Mouse (Mus musculus) CH12.LX (cell line): Measurements from ENCODE around the gene Sh3rf3. TPM values are rescaled to one million over a fixed set of nuclear protein-coding genes. Genes with fewer than 3 reads are reported as not detected.

Experiments
- DNase-seq: peaks from one replicate; pipeline ENCODE4 v3.0.0-alpha.2; 2013; ENCODE audit errors: extremely low read depth
- H3K27ac ChIP-seq: 2 replicates; pipeline ENCODE4 v1.5.1; 2012; ENCODE audit warnings: low read depth, mild to moderate bottlenecking, control low read depth, moderate library complexity; ENCODE audit not compliant: insufficient read depth
- H3K27me3 ChIP-seq: replicated peaks from 2 replicates; pipeline ENCODE3; 2012; ENCODE audit warnings: inconsistent platforms
- H3K36me3 ChIP-seq, 2 experiments: replicated peaks in 1 of 2; 2 replicates each; pipeline versions ENCODE3 to v1.6.1; 2012; ENCODE audit warnings: inconsistent platforms in 1 of 2, low read length in 1 of 2, mild to moderate bottlenecking in 1 of 2, mixed read lengths in 1 of 2, moderate library complexity in 1 of 2; ENCODE audit not compliant: control insufficient read depth in 1 of 2, insufficient read depth in 1 of 2
- H3K4me1 ChIP-seq, 2 experiments: 2 replicates each; pipeline ENCODE4 v1.6.1; 2012; ENCODE audit warnings: inconsistent platforms in 1 of 2, moderate library complexity in 1 of 2; ENCODE audit not compliant: insufficient read depth in 2 of 2, control insufficient read depth in 1 of 2
- H3K4me2 ChIP-seq: 2 replicates; pipeline ENCODE4 v1.6.1; 2012; ENCODE audit warnings: low read depth, mild to moderate bottlenecking, control low read depth; ENCODE audit not compliant: poor library complexity, insufficient read depth, severe bottlenecking
- H3K4me3 ChIP-seq, 3 experiments: fragments of 150-350 bp in 1 of 3; sonication (generic) in 1 of 3; replicated peaks in 1 of 3; 2 replicates each; pipeline versions ENCODE3 to v1.5.1; 2011 to 2012; ENCODE audit warnings: low read depth in 2 of 3, low read length in 2 of 3, mild to moderate bottlenecking in 2 of 3, moderate library complexity in 2 of 3, control low read depth in 1 of 3, improper control_type of control experiment in 1 of 3, inconsistent platforms in 1 of 3, mixed read lengths in 1 of 3; ENCODE audit not compliant: poor library complexity in 1 of 3
- H3K79me2 ChIP-seq: replicated peaks from 2 replicates; pipeline ENCODE4 v1.6.1; 2012; ENCODE audit warnings: mild to moderate bottlenecking, moderate library complexity; ENCODE audit not compliant: control insufficient read depth, poor library complexity, insufficient read depth, severe bottlenecking; ENCODE audit errors: extremely low read depth
- H3K9ac ChIP-seq: 2 replicates; pipeline ENCODE4 v1.6.1; 2012; ENCODE audit warnings: low read depth, mild to moderate bottlenecking, control low read depth, moderate library complexity; ENCODE audit not compliant: insufficient read depth
- H3K9me3 ChIP-seq: replicated peaks from 2 replicates; pipeline ENCODE3; 2012; ENCODE audit warnings: low read length, inconsistent platforms, mixed read lengths
- CHD1 ChIP-seq: IDR thresholded peaks from 2 replicates; pipeline ENCODE4 v1.6.1; 2012; ENCODE audit warnings: low read depth, low read length, improper control_type of control experiment, inconsistent platforms
- CTCF ChIP-seq, 2 experiments: IDR thresholded peaks in 1 of 2; conservative IDR thresholded peaks in 1 of 2; 2 replicates each; pipeline ENCODE4 v1.5.1; 2011 to 2012; ENCODE audit warnings: low read depth in 2 of 2, low read length in 2 of 2, improper control_type of control experiment in 1 of 2, inconsistent platforms in 1 of 2, mild to moderate bottlenecking in 1 of 2, moderate library complexity in 1 of 2
- E2F4 ChIP-seq: IDR thresholded peaks from 2 replicates; pipeline ENCODE4 v1.6.1; 2011; ENCODE audit warnings: low read depth, low read length, improper control_type of control experiment; ENCODE audit not compliant: insufficient replicate concordance
- ELF1 ChIP-seq: IDR thresholded peaks from 2 replicates; pipeline ENCODE4 v1.6.1; 2014; ENCODE audit warnings: low read depth, mild to moderate bottlenecking, inconsistent platforms, low read length, improper control_type of control experiment
- GABPA ChIP-seq: IDR thresholded peaks from 2 replicates; pipeline ENCODE4 v1.6.1; 2012; ENCODE audit warnings: low read depth, low read length, improper control_type of control experiment, inconsistent platforms; ENCODE audit not compliant: insufficient replicate concordance
- HCFC1 ChIP-seq: IDR thresholded peaks from 2 replicates; pipeline ENCODE4 v1.6.1; 2012; ENCODE audit warnings: low read depth, mild to moderate bottlenecking, inconsistent platforms, low read length, improper control_type of control experiment
- IRF4 ChIP-seq: IDR thresholded peaks from 2 replicates; pipeline ENCODE4 v1.6.1; 2014; ENCODE audit warnings: low read depth, mild to moderate bottlenecking, inconsistent platforms, low read length, improper control_type of control experiment
- KAT2A ChIP-seq: IDR thresholded peaks from 2 replicates; pipeline ENCODE4 v1.6.1; 2012; ENCODE audit warnings: low read length, improper control_type of control experiment, inconsistent platforms; ENCODE audit not compliant: insufficient replicate concordance
- MAFK ChIP-seq: IDR thresholded peaks from 2 replicates; pipeline ENCODE4 v1.6.1; 2011; ENCODE audit warnings: low read length, improper control_type of control experiment; ENCODE audit not compliant: insufficient replicate concordance
- MAX ChIP-seq: IDR thresholded peaks from 2 replicates; pipeline ENCODE4 v1.6.1; 2011; ENCODE audit warnings: low read length, improper control_type of control experiment
- MAZ ChIP-seq: IDR thresholded peaks from 2 replicates; pipeline ENCODE4 v1.6.1; 2012; ENCODE audit warnings: low read depth, mild to moderate bottlenecking, inconsistent platforms, low read length, improper control_type of control experiment, moderate library complexity
- MEF2A ChIP-seq: IDR thresholded peaks from 2 replicates; pipeline ENCODE4 v1.6.1; 2014; ENCODE audit warnings: low read depth, mild to moderate bottlenecking, inconsistent platforms, low read length, improper control_type of control experiment, borderline replicate concordance
- MYC ChIP-seq: IDR thresholded peaks from 2 replicates; pipeline ENCODE4 v1.6.1; 2011; ENCODE audit warnings: low read depth, mild to moderate bottlenecking, improper control_type of control experiment, low read length
- NELFE ChIP-seq: IDR thresholded peaks from 2 replicates; pipeline ENCODE4 v1.6.1; 2011; ENCODE audit warnings: low read depth, low read length, improper control_type of control experiment
- PAX5 ChIP-seq: IDR thresholded peaks from 2 replicates; pipeline ENCODE4 v1.6.1; 2012; ENCODE audit warnings: low read length, inconsistent platforms, mixed read lengths
- POLR2A ChIP-seq: IDR thresholded peaks from 2 replicates; pipeline ENCODE4 v1.6.1; 2011; ENCODE audit warnings: low read depth, mild to moderate bottlenecking, improper control_type of control experiment, low read length
- POLR2AphosphoS2 ChIP-seq: IDR thresholded peaks from 2 replicates; pipeline ENCODE4 v1.6.1; 2011; ENCODE audit warnings: low read depth, low read length, improper control_type of control experiment
- RAD21 ChIP-seq: IDR thresholded peaks from 2 replicates; pipeline ENCODE4 v1.6.1; 2011; ENCODE audit warnings: low read depth, mild to moderate bottlenecking, low read length, improper control_type of control experiment, moderate library complexity
- RCOR1 ChIP-seq: conservative IDR thresholded peaks from 2 replicates; pipeline ENCODE4 v1.6.1; 2012; ENCODE audit warnings: low read depth, mild to moderate bottlenecking, inconsistent platforms, low read length, improper control_type of control experiment
- SIN3A ChIP-seq: IDR thresholded peaks from 2 replicates; pipeline ENCODE4 v1.6.1; 2012; ENCODE audit warnings: low read length, improper control_type of control experiment, inconsistent platforms
- TBP ChIP-seq: conservative IDR thresholded peaks from 2 replicates; pipeline ENCODE4 v1.6.1; 2011; ENCODE audit warnings: low read depth, low read length, improper control_type of control experiment
- USF2 ChIP-seq: conservative IDR thresholded peaks from 2 replicates; pipeline ENCODE4 v1.6.1; 2011; ENCODE audit warnings: low read depth, low read length, improper control_type of control experiment
- ZC3H11A ChIP-seq: IDR thresholded peaks from 2 replicates; pipeline ENCODE4 v1.6.1; 2012; ENCODE audit warnings: low read depth, mild to moderate bottlenecking, inconsistent platforms, low read length, improper control_type of control experiment
- ZKSCAN1 ChIP-seq: IDR thresholded peaks from 2 replicates; pipeline ENCODE4 v1.6.1; 2012; ENCODE audit warnings: low read depth, inconsistent platforms, low read length, improper control_type of control experiment, borderline replicate concordance
- dilution Hi-C: fragments of 300-500 bp; cut with MboI; formaldehyde crosslinking; loops from 2 replicates; pipeline ENCODE4 v1.14.3; 2020; ENCODE audit warnings: low sequenced_read_pairs; ENCODE audit not compliant: extremely low pct_unique_long_range_greater_than_20kb, extremely low pct_ligation_motif_present
- in situ Hi-C: fragments of 300-500 bp; cut with MboI; formaldehyde crosslinking; loops from 3 replicates; pipeline ENCODE4 v1.14.3; 2019; ENCODE audit warnings: low sequenced_read_pairs, low pct_ligation_motif_present, low pct_unique_long_range_greater_than_20kb, mixed read lengths
- polyA plus RNA-seq: library from polyadenylated mRNA; unstranded; fragments of >175 nt; gene quantifications from 2 replicates; pipeline ENCODE4 v1.2.1, GENCODE M21; 2012; ENCODE audit warnings: low read depth; ENCODE audit not compliant: insufficient read length
- total RNA-seq, 2 experiments: library from RNA; depleted of rRNA; stranded (reverse); fragments of 300-350 nt in 1 of 2; fragments of >200 nt in 1 of 2; gene quantifications; 2 replicates each; pipeline ENCODE4 v1.2.3; 2012 to 2014

Sh3rf3 gene
- total and polyA plus RNA-seq, 3 experiments = 0.13 to 0.64 TPM; not detected in 1

DNA sequence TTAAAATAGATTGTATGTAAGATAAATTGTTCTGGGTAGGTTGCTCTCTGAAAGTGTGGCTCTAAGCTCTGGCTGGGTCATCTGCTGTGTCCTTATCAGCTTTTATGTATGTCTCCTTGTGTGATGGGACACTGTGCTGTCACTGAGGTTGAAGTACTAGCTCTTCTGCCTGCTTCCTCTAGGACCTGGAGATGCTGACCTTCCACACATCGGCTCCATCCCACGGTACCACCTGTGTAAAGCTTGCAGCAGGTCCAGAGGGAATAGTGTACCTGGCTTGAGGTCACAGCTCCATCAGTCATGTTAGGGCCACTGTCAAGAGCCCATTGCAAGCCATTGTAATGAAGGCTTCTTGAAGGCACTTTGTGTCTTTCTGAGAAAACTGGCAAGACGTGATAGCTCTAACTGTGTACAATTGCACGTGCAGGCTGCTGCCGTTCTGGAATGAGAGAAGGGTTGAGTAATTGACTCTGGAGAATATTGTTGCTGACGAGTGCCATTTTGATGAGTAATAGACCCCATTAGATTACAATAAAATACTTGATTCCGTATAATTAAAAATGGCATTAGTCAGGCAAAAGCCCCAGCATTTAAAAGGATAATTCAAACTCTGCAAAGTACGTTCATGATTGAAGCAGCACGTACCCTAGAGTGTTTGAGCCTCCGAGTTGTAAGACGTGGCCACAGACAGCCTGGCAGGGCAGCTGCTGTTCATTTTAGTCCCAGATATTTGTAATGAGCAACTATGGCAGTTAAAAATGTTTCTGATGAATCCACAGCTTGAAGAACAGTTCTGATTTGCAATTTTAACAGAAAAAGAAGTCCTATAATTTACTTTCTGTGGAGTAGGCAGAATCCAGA lies 16.3 kb downstream of the Sh3rf3 start:
- H3K36me3 ChIP-seq = no peaks in the 10 kb centered on the region
- H3K9me3 ChIP-seq = no peaks in the 10 kb centered on the region
- TF ChIP-seq MYC (no peak), ZKSCAN1 (no peak), MAZ (no peak), KAT2A (no peak), CTCF (conservative IDR thresholded peaks at IDR 0.05 in 1 of 2, IDR thresholded peaks at IDR 0.05 in 1 of 2; ENCODE audit: low read depth in 2 of 2, low read length in 2 of 2) (no peak), CHD1 (no peak), ELF1 (no peak), GABPA (no peak), TBP (no peak), POLR2A (no peak), HCFC1 (no peak), IRF4 (no peak), NELFE (no peak), ZC3H11A (no peak), MAFK (no peak), MEF2A (no peak), PAX5 (no peak), SIN3A (no peak)
- no peak for DNase-seq
- no peak overlapping the region for H3K9ac ChIP-seq
- no peak overlapping the region for H3K4me3 ChIP-seq
- in situ Hi-C loops (no loop called here), dilution Hi-C loops (no loop called here)
- no peak overlapping the region for H3K27ac ChIP-seq
- H3K4me2 ChIP-seq = no peak overlapping the region
- peaks cover 0 to 6% of the 10 kb centered on the region in 2 experiments; a peak in 1 of 4 replicates for H3K4me1 ChIP-seq
- no peaks in the 10 kb centered on the region for H3K79me2 ChIP-seq
- peaks cover 14% of the 10 kb centered on the region for H3K27me3 ChIP-seq

DNA sequence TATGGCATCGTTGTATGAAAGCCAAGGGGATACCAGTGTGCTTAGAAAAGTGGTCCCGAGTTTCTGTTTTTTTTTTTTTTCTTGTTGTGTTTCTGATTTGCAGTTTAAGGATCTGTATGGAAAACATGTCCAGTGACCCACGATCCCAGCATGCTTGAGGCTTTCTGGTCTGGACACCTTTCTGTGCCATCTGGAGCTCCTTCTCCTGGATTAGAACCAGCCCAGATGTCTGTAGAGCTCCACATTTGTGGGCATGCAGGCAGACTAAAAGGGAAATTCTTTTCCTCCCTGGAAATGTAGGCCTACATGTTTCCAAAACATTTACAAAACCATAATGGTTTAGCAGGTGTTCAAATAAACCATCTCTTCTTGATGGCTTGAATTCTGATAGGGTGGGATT lies 20.0 kb downstream of the Sh3rf3 start:
- no peak overlapping the region for H3K4me3 ChIP-seq
- no peaks in the 10 kb centered on the region for H3K9me3 ChIP-seq
- no peak overlapping the region for H3K4me2 ChIP-seq
- H3K9ac ChIP-seq = no peak overlapping the region
- no peaks in the 10 kb centered on the region for H3K36me3 ChIP-seq
- DNase-seq = no peak
- no peak for TF ChIP-seq NELFE
- no peak for TF ChIP-seq RAD21
- TF ChIP-seq POLR2A = no peak
- no peak for TF ChIP-seq USF2
- TF ChIP-seq POLR2AphosphoS2 = no peak
- no peak for TF ChIP-seq CTCF (conservative IDR thresholded peaks at IDR 0.05 in 1 of 2, IDR thresholded peaks at IDR 0.05 in 1 of 2; ENCODE audit: low read depth in 2 of 2, low read length in 2 of 2)
- no peak for TF ChIP-seq RCOR1
- no peak for TF ChIP-seq MAFK
- TF ChIP-seq E2F4 = no peak
- TF ChIP-seq MAX = no peak
- dilution Hi-C loops (no loop called here), in situ Hi-C loops (no loop called here)
- no peaks in the 10 kb centered on the region for H3K79me2 ChIP-seq
- no peak overlapping the region for H3K27ac ChIP-seq
- H3K27me3 ChIP-seq = peaks cover 16% of the 10 kb centered on the region
- peaks cover 0 to 6% of the 10 kb centered on the region in 2 experiments; a peak in 1 of 4 replicates for H3K4me1 ChIP-seq
